Mouse (Mus musculus): ENCODE measurements around the gene 2300009A05Rik. TPM values are rescaled to one million over a fixed set of nuclear protein-coding genes. Genes with fewer than 3 reads are reported as not detected.

2300009A05Rik gene
- total RNA-seq, 1 experiment from 2014 or later = 9.5 TPM

DNA sequence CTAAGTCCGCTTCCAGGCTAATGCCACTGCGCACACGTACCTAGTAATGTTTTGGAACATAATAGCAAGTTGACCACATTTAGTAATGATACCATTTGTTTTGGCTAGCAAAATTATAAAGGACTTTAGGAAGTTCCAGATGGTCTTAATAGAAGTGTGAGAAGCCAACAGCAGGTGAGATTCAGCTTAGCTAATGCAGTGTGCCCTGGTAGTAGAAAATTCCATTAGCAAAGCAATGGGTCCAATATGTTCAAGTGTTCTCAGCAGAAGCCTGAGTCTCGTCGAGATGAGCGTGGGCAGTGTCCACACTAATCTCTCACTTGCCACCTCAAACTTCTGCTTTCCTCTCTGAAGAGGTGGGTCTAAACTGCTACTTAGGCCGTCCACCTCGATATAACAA lies 49.0 kb downstream of the 2300009A05Rik start:
- ATAC-seq (ENCODE audit: extremely low read depth, insufficient number of reproducible peaks, low FRiP score, poor library complexity, severe bottlenecking) = no peak

DNA sequence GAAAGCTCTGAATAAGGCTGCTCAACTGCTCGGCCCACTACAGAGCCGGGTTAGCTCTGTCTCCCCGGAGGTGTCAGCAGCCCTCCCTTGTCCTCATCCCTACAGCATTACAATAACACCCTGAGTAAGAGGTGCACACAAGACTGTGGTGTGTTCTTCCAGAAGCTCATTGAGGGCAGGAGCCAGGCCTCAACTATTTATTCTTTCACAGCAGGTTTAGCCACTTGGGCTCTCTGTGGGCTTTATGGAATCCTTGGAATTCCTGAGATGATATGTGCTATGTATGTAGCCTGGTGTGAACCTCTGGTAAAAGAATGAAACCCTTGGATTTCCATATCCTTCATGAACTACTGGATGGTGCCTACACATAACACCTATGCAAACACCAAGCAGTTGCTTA lies 49.8 kb downstream of the 2300009A05Rik start:
- no peak for ATAC-seq (ENCODE audit: extremely low read depth, insufficient number of reproducible peaks, low FRiP score, poor library complexity, severe bottlenecking)

GRCm38 (mm10) chr9:63348146-63348545 lies 50.9 kb downstream of the 2300009A05Rik start:
- ATAC-seq (ENCODE audit: extremely low read depth, insufficient number of reproducible peaks, low FRiP score, poor library complexity, severe bottlenecking) = no peak

DNA sequence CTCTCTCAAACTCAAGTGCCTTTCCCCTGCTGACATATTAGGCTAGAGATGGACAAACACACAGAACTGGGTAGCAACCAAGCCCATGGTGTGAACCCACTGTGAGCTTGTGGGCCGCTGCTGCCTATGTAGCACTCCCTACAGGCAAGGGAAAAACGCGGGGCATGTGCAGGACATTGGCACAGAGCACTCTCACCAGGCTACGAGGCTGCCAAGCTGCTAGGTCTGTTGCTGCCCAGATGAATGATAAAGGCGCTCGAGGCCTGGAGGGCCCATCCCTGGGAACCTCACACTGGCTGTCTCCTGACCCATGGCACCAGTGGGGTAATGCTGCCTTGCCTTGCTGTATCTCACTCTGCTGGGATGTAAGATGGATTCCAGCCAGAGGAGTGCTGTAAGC lies 53.0 kb downstream of the 2300009A05Rik start:
- no peak for ATAC-seq (ENCODE audit: extremely low read depth, insufficient number of reproducible peaks, low FRiP score, poor library complexity, severe bottlenecking)

Other genes starting within 250 kb of the 2300009A05Rik start
- 28.7 and 29.2 TPM in 2 replicates for gene Map2k5, start 21.3 kb downstream of the 2300009A05Rik start, total RNA-seq (2017)
- not detected in 2 replicates for gene Iqch, start 203.2 kb upstream of the 2300009A05Rik start, total RNA-seq (2017)
- gene Aagab, start 203.4 kb upstream of the 2300009A05Rik start, total RNA-seq (2017) = 41.9 and 49.1 TPM in 2 replicates

Measured in neutrophil, adult 5-6 weeks (primary cell).